Mouse (Mus musculus) liver, postnatal 0 days (tissue): ENCODE data around the gene Cetn2.
A peak's percentile ranks its signal among the peaks of the same experiment; 100 is the strongest.

Experiments used
- CTCF ChIP-seq: sonication (generic); IDR thresholded peaks from 2 replicates; pipeline ENCODE4 v1.5.1; 2016; ENCODE audit warnings: antibody characterized with exemption, low read depth
- EP300 ChIP-seq: IDR thresholded peaks from 2 replicates; pipeline ENCODE4 v1.6.1; 2016; ENCODE audit warnings: antibody characterized with exemption, low read depth, mild to moderate bottlenecking

DNA sequence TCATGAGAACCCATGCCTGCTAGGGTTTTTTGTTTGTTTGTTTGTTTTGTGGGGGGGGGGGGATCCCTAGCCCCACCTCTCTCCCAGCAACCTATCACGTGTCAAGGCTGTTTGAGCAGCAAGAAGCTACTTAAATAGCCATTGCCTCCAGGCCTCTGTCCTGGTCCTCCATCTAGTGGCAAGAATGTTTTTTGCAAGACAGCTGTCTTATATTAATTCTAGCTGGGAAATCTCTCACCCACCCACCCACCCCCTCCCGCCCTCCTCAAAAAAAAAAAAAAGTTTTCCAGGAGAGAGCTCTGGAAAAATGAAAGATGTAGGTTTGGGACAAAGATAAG lies 9.8 kb downstream of the Cetn2 start:
- peak; percentile 47 for TF ChIP-seq CTCF
- no peak for TF ChIP-seq EP300
